Mouse (Mus musculus): ENCODE results near the gene Kpna1. TPM values are rescaled to one million over a fixed set of nuclear protein-coding genes. Genes with fewer than 3 reads are reported as not detected.
"Not testable (repeated sequence)": the region's sequence is repeated elsewhere in the genome, so short reads cannot be mapped to it uniquely, and the experiment has no call there.

Kpna1 gene
- polyA plus RNA-seq, 1 experiment from 2014 or later, result 28.6 TPM

GRCm38 (mm10) chr16:36051491-36051890, 72.9 kb downstream of the Kpna1 start:
- H3K27me3 ChIP-seq, result no peaks in the 10 kb centered on the region
- ChIA-PET CTCF (no interaction called here), POLR2A (interaction anchor here (0.8 kb wide), 1 partner anchor 367 kb away, joined by 4 read pairs; no protein-coding TSS in a partner anchor)
- in situ Hi-C loops (cut with MboI; ENCODE audit: low pct_unique_long_range_greater_than_20kb), result no loop called here
- no peak for TF ChIP-seq CTCF (IDR thresholded peaks at IDR 0.05)
- ATAC-seq (no peak), DNase-seq (ENCODE audit: low read depth, low spot score) (no peak)

- no peaks in the 10 kb centered on the region for H3K27me3 ChIP-seq
- CTCF ChIA-PET, result interaction anchor here (1.4 to 3.0 kb wide), 3 partner anchors 8 to 15 kb away, joined by 3 to 13 read pairs (median 4); no protein-coding TSS in a partner anchor
- POLR2A ChIA-PET, result no interaction called here
- ATAC-seq (no peak), DNase-seq (ENCODE audit: low read depth, low spot score) (no peak)
- TF ChIP-seq CTCF (IDR thresholded peaks at IDR 0.05), result no peak
- in situ Hi-C loops (cut with MboI; ENCODE audit: low pct_unique_long_range_greater_than_20kb), result no loop called here
Measured at GRCm38 (mm10) chr16:36053524-36054275, 75.2 kb downstream of the Kpna1 start.

- in situ Hi-C loops (cut with MboI; ENCODE audit: low pct_unique_long_range_greater_than_20kb), result no loop called here
- DNase-seq (ENCODE audit: low read depth, low spot score), result no peak
- ATAC-seq, result no peak
- TF ChIP-seq CTCF (IDR thresholded peaks at IDR 0.05), result no peak
- POLR2A ChIA-PET, result no interaction called here
- no peaks in the 10 kb centered on the region for H3K27me3 ChIP-seq
- CTCF ChIA-PET, result interaction anchor here (1.2 to 3.0 kb wide), 2 partner anchors 9 to 13 kb away, joined by 3 to 13 read pairs; no protein-coding TSS in a partner anchor
Measured at GRCm38 (mm10) chr16:36054920-36055319, 76.4 kb downstream of the Kpna1 start.

- H3K27me3 ChIP-seq, result no peaks in the 10 kb centered on the region
- POLR2A ChIA-PET, result no interaction called here
- no peak for DNase-seq (ENCODE audit: low read depth, low spot score)
Measured at GRCm38 (mm10) chr16:36056416-36056815, 77.9 kb downstream of the Kpna1 start.

GRCm38 (mm10) chr16:36057933-36058475, 79.5 kb downstream of the Kpna1 start:
- no peaks in the 10 kb centered on the region for H3K27me3 ChIP-seq
- DNase-seq (ENCODE audit: low read depth, low spot score) (no peak), ATAC-seq (no peak)
- no peak for TF ChIP-seq CTCF (IDR thresholded peaks at IDR 0.05)
- in situ Hi-C loops (cut with MboI; ENCODE audit: low pct_unique_long_range_greater_than_20kb), result no loop called here
- ChIA-PET POLR2A (no interaction called here), CTCF (no interaction called here)

More at GRCm38 (mm10) chr16:36056416-36056815, 77.9 kb downstream of the Kpna1 start:
- TF ChIP-seq CTCF (IDR thresholded peaks at IDR 0.05), result no peak
- no peak for ATAC-seq
- in situ Hi-C loops (cut with MboI; ENCODE audit: low pct_unique_long_range_greater_than_20kb), result no loop called here
- CTCF ChIA-PET, result no interaction called here

GRCm38 (mm10) chr16:36062534-36062933, 84.0 kb downstream of the Kpna1 start:
- H3K27me3 ChIP-seq; DNase-seq (ENCODE audit: low read depth, low spot score); in situ Hi-C loops (cut with MboI; ENCODE audit: low pct_unique_long_range_greater_than_20kb); POLR2A ChIA-PET; CTCF ChIA-PET; ATAC-seq: not testable (repeated sequence)

GRCm38 (mm10) chr16:36063315-36063714, 84.8 kb downstream of the Kpna1 start:
- in situ Hi-C loops (cut with MboI; ENCODE audit: low pct_unique_long_range_greater_than_20kb), result no loop called here
- CTCF ChIA-PET, result no interaction called here
- ATAC-seq (no peak), DNase-seq (ENCODE audit: low read depth, low spot score) (no peak)
- POLR2A ChIA-PET, result no interaction called here
- H3K27me3 ChIP-seq, result no peaks in the 10 kb centered on the region
- TF ChIP-seq CTCF (IDR thresholded peaks at IDR 0.05), result no peak

- no peak for TF ChIP-seq CTCF (IDR thresholded peaks at IDR 0.05)
- in situ Hi-C loops (cut with MboI; ENCODE audit: low pct_unique_long_range_greater_than_20kb), result no loop called here
- POLR2A ChIA-PET, result no interaction called here
- no peaks in the 10 kb centered on the region for H3K27me3 ChIP-seq
- DNase-seq (ENCODE audit: low read depth, low spot score) (no peak), ATAC-seq (no peak)
- CTCF ChIA-PET, result no interaction called here
Measured at GRCm38 (mm10) chr16:36064904-36065303, 86.4 kb downstream of the Kpna1 start.

GRCm38 (mm10) chr16:36067694-36068093, 89.1 kb downstream of the Kpna1 start:
- ChIA-PET CTCF (interaction anchor here (1.2 to 1.6 kb wide), 3 partner anchors 12 to 20 kb away, joined by 3 to 4 read pairs (median 3); no protein-coding TSS in a partner anchor), POLR2A (interaction anchor here (0.7 kb wide), 1 partner anchor 27 kb away, joined by 3 read pairs; no protein-coding TSS in a partner anchor)
- in situ Hi-C loops (cut with MboI; ENCODE audit: low pct_unique_long_range_greater_than_20kb), result no loop called here
- ATAC-seq (no peak), DNase-seq (ENCODE audit: low read depth, low spot score) (no peak)
- H3K27me3 ChIP-seq, result no peaks in the 10 kb centered on the region
- TF ChIP-seq CTCF (IDR thresholded peaks at IDR 0.05), result no peak

GRCm38 (mm10) chr16:36068356-36068755, 89.8 kb downstream of the Kpna1 start:
- ATAC-seq (no peak), DNase-seq (ENCODE audit: low read depth, low spot score) (no peak)
- H3K27me3 ChIP-seq, result no peaks in the 10 kb centered on the region
- POLR2A ChIA-PET, result interaction anchor here (1.5 kb wide), 1 partner anchor 21 kb away, joined by 3 read pairs; no protein-coding TSS in a partner anchor
- no peak for TF ChIP-seq CTCF (IDR thresholded peaks at IDR 0.05)
- in situ Hi-C loops (cut with MboI; ENCODE audit: low pct_unique_long_range_greater_than_20kb), result no loop called here
- CTCF ChIA-PET, result interaction anchor here (1.1 to 1.4 kb wide), 4 partner anchors 13 to 20 kb away, joined by 3 read pairs; no protein-coding TSS in a partner anchor
